Mouse (Mus musculus): ENCODE data around the gene Prrxl1. TPM values are rescaled to one million over a fixed set of nuclear protein-coding genes. Genes with fewer than 3 reads are reported as not detected.
A peak's percentile ranks its signal among the peaks of the same experiment; 100 is the strongest.

Prrxl1 gene
- total RNA-seq (2021), result under 1 TPM in 1 of 2 experiments, not detected in 1; 0.15 TPM
- long read RNA-seq, experiment 1, result 0 reads
- long read RNA-seq, experiment 2, result 0 reads

DNA sequence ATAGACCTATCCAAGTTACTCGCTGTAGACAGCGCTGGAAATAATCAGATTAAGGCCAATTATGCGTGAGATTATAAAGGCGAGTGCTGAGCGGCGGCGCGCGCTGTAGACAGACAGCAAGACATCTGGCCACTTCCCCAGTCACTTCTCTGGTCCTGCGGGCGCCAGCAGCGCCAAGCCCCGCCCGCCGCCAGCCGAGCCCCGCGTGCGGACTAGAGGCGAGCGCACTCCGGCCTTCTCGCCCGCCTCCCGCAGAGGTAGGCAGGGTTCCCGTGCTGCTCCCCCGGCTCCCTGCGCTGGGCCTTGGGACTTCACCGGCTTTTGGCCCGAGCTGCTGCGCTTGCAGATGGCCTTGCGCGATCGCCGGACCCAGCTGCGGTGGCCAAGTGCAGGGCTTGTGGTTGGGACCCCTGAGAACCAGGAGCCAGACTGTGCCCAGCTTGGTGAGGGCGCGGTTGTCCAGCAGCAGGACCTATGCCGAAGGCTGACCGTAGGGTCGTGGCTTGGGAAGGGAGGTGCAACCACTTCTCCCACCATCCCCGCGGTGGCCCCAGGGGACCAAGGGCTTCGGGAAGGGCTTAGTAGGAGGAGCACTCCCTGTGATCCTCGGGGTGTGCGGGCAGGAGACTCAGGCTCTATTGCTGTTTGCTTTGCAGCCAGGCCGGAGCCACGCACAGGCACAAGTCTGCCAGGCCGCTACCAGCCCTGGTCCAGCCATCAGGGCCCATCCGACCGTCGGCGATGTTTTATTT lies at the start of gene Prrxl1:
Gene Prrxl1 (plus strand): TSS at position 118 of the 752 bp plus-strand sequence.
- peak within 1 kb of the TSS; percentile 9; the same call in 1 of the 2 replicates for H3K4me3 ChIP-seq
- DNase-seq (ENCODE audit: low spot score in 2 of 2), result no peak

DNA sequence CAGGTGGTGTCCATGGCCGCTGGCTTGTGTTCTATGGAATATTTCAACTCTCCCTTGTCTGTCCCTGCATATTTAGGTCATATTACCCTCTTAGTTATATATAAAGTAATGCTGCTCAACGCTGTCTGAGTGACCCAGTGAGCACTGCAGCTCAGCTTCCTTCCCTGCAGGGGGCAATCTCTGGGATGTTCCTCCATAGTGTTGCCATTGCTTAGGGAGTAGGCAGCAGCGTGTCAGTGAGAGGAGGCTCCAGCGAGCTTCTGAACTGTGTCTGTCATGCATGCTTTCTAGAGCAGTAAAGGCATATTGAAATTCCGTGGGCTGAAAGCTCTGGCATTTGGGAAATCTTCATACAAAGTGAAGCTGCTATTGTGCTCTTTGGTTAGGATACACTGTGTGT lies 47.4 kb upstream of the Prrxl1 start:
- TF ChIP-seq CTCF (conservative IDR thresholded peaks at IDR 0.05), result peak; percentile 65
- Histone ChIP-seq H3K4me3 (no peak overlapping the region), H3K27ac (no peak overlapping the region)
- DNase-seq (ENCODE audit: low spot score in 2 of 2), result no peak

More for the DNA sequence above, at the start of gene Prrxl1:
- no peak for TF ChIP-seq CTCF (conservative IDR thresholded peaks at IDR 0.05)
- H3K27ac ChIP-seq, result no peak within 1 kb of the TSS

DNA sequence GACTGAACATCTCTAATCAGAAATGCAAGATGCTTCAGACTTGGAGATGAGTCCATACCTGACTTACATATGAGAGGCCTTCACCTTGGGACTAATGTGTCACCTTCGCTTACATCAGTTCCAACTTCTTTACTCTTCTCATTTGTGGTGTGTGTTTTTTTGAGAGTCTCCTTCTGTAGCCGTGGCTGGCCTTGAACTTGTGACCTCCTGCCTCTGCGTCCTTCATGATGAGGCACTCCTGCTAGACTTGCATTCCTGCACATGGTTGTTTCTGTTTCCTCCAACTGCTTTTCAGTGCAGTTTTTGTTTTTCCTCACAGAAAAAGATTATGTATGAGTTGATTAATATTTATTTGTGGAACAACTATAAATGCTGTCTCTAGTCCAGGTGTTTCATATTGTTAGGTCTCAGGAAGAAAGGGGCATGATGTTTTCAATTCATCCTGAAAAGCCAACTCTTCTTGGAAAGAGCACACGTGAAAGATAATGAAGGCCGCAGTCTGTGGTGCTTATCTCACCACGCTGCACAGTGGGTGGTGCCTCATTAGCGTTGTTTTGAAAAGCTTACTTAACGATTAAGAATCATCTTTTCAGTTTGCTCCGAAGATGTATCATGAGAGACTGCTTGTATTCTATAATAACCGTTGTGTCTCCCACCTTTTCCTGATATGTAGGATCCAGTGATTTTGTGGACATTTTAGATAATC lies 45.9 kb upstream of the Prrxl1 start:
- H3K27ac ChIP-seq, result no peak overlapping the region
- no peak for TF ChIP-seq CTCF (conservative IDR thresholded peaks at IDR 0.05)
- no peak overlapping the region for H3K4me3 ChIP-seq
- DNase-seq (ENCODE audit: low spot score in 2 of 2), result no peak

DNA sequence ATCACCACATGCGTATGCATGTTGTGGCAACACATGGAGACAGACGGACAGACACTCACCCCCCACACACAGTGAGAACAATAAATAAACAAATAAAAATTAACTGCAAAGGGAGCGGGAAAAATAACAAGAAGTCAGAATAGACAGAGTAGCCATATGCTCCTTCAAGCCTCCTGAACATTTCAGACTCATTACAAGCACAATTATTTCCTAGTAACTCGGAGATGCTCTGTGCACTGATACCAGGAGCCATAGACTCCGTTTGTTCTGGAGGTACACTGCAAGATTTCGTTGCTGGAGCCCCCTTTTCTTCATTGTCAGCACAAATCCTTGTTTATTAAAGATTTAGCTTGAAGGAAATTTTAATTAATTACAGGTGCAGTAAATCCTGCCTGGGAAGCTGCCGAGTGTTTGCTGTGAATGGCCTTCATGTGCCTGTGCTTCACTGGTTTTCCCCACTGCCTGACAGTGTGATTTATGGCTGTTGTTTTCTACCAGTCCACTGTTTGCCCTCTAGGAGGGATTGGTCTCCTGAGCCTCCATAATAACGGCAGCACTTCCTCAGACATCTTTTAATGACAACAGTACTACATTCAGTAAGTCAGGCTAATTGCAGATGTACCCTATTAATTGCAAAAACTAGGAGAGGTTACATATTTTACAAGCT lies 44.2 kb upstream of the Prrxl1 start:
- no peak for DNase-seq (ENCODE audit: low spot score in 2 of 2)
- no peak overlapping the region for H3K27ac ChIP-seq
- TF ChIP-seq CTCF (conservative IDR thresholded peaks at IDR 0.05), result no peak
- H3K4me3 ChIP-seq, result no peak overlapping the region

DNA sequence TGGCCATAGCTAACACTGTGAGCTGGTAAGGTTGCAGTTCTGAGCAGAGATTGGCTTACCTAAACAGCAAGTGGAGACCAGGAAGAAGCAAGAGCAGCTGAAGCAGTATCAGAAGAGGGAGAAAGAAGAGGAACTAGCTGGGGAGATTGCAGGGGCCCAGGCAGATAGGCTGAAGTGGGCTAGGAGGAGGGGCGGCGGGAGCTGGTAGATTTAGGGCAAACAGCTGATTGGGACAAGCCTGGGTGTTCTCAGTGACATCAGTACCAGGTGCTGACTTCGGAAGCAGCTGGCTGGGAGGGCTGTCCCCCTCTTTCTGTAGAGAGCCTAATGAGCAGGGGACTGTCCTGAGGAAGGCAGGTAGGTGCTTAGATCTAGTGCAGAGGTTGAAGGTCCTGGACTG lies 37.8 kb upstream of the Prrxl1 start:
- TF ChIP-seq CTCF (conservative IDR thresholded peaks at IDR 0.05), result no peak
- no peak for DNase-seq (ENCODE audit: low spot score in 2 of 2)

DNA sequence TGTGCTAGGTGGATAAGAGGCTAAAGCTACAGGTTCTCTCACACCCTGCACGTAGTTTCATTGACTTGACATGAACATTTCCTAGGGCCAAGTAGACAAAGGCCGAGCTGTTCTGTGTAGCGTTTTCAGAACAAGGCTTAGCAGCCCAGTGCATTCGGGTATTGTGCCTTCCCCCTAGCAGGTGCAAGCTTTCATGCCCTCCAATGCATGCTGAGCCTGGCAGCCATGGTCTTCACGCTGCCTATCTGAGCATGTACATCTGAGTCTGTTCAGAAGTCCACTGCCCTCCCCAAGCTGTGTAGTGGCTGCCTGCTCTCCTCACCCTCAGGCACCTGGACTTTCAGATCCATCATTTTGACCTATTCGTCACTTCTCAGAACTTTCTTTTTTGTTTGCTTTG lies 35.5 kb upstream of the Prrxl1 start:
- no peak overlapping the region for H3K27ac ChIP-seq
- no peak for DNase-seq (ENCODE audit: low spot score in 2 of 2)
- H3K4me3 ChIP-seq, result no peak overlapping the region
- TF ChIP-seq CTCF (conservative IDR thresholded peaks at IDR 0.05), result no peak

More for the DNA sequence above, 37.8 kb upstream of the Prrxl1 start:
- Histone ChIP-seq H3K4me3 (no peak overlapping the region), H3K27ac (no peak overlapping the region)

DNA sequence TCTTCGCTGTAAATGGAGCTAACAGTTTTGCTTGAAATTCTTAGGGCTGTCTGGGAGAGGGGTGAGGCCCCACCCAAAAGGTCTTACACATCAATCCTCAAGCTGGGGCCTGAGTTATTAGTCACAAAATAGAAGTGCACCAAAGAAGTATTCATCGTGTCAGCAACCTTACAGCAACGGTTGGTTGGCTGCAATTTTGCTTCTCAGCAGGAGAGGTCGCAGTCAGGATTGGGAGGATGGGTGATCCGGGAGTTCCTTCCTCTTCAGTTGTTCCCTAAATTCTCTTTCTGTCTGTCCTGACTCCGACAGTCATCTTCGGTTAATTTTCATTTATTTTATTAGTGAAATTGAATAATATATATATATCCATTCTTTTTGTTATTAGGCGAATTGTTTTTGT lies 26.7 kb upstream of the Prrxl1 start:
- peak; percentile 66 for TF ChIP-seq CTCF (conservative IDR thresholded peaks at IDR 0.05)
- Histone ChIP-seq H3K4me3 (no peak overlapping the region), H3K27ac (no peak overlapping the region)
- DNase-seq (ENCODE audit: low spot score in 2 of 2), result no peak

DNA sequence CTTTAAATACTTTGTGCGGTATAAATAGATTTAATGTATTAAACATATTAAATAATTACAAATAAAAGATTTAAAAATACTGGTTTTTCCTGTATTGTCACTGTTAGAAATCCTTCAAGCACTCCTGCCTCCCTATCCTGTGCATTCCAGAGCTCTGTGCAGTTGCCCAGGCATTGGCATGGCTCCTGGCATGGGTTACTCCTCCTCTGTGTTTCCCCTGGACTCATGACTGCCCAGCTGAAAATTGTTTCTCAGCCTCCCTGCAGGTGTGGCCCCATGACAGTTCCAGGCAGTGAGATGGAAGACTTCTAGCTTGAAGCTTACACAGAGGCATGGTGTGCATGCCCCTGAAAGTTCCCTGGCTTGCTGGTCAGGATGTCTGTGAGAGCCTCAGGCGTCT lies 20.8 kb upstream of the Prrxl1 start:
- Histone ChIP-seq H3K27ac (no peak overlapping the region), H3K4me3 (no peak overlapping the region)
- no peak for DNase-seq (ENCODE audit: low spot score in 2 of 2)
- TF ChIP-seq CTCF (conservative IDR thresholded peaks at IDR 0.05), result no peak

DNA sequence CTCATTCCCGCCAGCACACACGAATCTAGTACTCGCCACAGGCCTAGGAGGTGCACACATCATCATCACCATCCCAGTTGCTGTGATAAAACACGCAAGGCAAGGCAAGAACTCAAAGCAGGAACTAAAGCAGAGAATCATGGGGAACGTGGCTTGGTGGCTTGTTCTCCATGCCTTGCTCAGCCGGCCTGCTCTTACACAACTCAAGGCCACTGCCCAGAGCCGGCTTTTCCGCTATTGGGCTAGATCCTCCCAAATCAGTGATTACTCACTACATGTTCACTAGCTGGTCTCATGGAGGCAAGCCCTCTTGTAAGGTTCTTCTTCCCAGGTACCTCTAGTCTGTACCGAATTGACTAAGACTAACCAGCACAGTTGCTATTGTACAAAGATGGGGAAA lies 15.5 kb upstream of the Prrxl1 start:
- no peak for DNase-seq (ENCODE audit: low spot score in 2 of 2)
- no peak for TF ChIP-seq CTCF (conservative IDR thresholded peaks at IDR 0.05)
- no peak overlapping the region for H3K4me3 ChIP-seq
- no peak overlapping the region for H3K27ac ChIP-seq

DNA sequence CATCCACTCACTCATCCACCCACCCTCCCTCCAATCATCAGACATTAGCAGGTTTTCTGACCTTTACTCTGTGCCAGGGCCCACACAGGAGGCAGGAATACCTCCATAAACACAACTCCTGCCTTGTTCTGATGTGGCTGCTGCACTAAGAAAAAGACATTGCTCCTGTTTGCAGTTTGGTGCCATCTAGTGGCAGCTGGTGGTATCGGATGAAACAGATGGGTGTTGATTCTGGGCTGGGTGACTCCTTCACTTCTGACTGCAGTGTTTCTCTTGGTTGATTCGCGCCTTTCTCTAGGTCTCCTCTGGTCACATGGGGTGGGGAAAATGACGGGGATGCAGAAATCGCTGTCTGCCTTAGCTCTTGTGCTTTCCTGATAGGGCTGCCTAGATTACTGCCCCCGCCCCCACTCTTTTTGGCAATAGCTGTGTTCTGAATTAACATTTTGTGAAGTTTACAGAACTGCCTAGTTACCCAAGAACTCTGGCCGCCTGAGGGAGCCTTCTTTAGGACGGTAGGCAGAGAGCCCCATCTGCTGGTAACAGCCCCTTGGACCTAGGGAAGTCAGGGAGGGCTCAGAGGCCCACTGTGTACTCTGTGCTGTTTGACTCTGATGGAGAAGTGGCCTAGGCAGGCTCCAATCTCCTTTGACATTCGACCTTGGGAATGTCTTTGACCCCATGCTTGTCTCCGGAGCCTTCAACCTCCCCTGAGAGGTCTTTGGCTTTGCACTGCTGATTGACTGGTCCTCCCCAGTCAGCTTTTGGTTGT lies 12.0 kb upstream of the Prrxl1 start:
- no peak overlapping the region for H3K27ac ChIP-seq
- H3K4me3 ChIP-seq, result no peak overlapping the region
- peak; percentile 89 for TF ChIP-seq CTCF (conservative IDR thresholded peaks at IDR 0.05)
- DNase-seq (ENCODE audit: low spot score in 2 of 2), result peak; percentile 52 to 87

DNA sequence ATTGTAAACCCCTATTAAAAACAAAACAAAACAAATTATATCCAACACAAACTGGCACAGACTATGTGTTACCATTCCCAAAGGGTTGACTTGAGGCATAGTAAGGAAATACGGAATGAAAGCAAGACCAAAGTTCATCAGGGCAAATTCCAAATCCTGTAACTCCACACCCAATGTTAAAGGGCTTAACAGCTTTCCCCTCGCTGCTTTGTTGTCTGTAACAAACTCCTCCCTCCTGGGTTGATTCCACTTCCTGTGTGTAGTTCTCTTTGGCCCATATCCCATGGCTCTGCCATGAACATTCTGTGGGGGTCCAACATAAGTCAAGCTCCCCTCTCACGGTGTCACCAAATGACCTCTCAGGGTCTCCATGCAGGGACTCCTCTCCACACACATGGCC lies 8.8 kb upstream of the Prrxl1 start:
- no peak overlapping the region for H3K4me3 ChIP-seq
- no peak for DNase-seq (ENCODE audit: low spot score in 2 of 2)
- no peak overlapping the region for H3K27ac ChIP-seq
- TF ChIP-seq CTCF (conservative IDR thresholded peaks at IDR 0.05), result no peak

Data from layer of hippocampus, adult 2 months (tissue).